Mouse (Mus musculus): ENCODE data around the gene Sptlc3. TPM values are rescaled to one million over a fixed set of nuclear protein-coding genes. Genes with fewer than 3 reads are reported as not detected.

The Sptlc3 gene
- polyA plus RNA-seq, 1 experiment: not detected

- H3K79me2 ChIP-seq (ENCODE audit: control insufficient read depth, insufficient read depth): no peaks in the 10 kb centered on the region
- no peaks in the 10 kb centered on the region for H3K36me3 ChIP-seq (ENCODE audit: control insufficient read depth, insufficient read depth)
- H3K27me3 ChIP-seq (ENCODE audit: control insufficient read depth, insufficient read depth, insufficient read length): no peaks in the 10 kb centered on the region
- H3K79me3 ChIP-seq (ENCODE audit: low read depth): no peaks in the 10 kb centered on the region
- H3K4me3 ChIP-seq (ENCODE audit: insufficient read depth, poor library complexity, severe bottlenecking): no peak overlapping the region
- no peak overlapping the region for H3ac ChIP-seq (ENCODE audit: control insufficient read depth, insufficient read length, low read depth)
- TF ChIP-seq FOSL1 (IDR thresholded peaks at IDR 0.05; ENCODE audit: insufficient read depth, low read length, poor library complexity, severe bottlenecking): no peak
- no peak for TF ChIP-seq CTCF (IDR thresholded peaks at IDR 0.05; ENCODE audit: control insufficient read depth, insufficient read depth, insufficient read length)
- TF ChIP-seq MAX (IDR thresholded peaks at IDR 0.05): no peak
- no peak for TF ChIP-seq MYOD1 (IDR thresholded peaks at IDR 0.05; ENCODE audit: control insufficient read depth, insufficient read length, low read depth)
- TF ChIP-seq USF1 (IDR thresholded peaks at IDR 0.05; ENCODE audit: low read depth): no peak
- TF ChIP-seq CEBPB (IDR thresholded peaks at IDR 0.05; ENCODE audit: low read depth): no peak
- no peak for TF ChIP-seq MYOG (IDR thresholded peaks at IDR 0.05; ENCODE audit: control insufficient read depth, extremely low read depth, insufficient read length)
These were observed 118.8 kb downstream of the Sptlc3 start for GRCm38 (mm10) chr2:139612410-139613107.

DNA sequence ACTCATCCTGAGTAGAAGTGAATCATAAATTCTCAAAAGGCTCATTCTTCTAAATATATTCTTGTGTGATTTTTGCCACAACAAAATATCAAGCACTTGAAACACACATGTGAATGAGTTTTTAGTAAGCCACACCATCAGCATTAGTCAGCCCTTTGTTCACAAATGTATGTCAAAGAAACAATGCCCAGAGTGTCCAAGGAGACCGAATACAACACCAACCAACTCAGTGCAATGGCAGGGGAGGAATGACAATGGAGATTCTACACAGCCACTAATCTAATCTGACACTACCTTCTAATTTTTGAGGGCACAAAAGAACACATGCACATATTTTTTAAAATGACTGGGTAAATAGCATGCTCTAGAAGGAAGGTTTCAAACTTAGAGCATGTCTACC, 132.8 kb downstream of the Sptlc3 start:
- no peaks in the 10 kb centered on the region for H3K79me3 ChIP-seq (ENCODE audit: low read depth)
- H3K27me3 ChIP-seq (ENCODE audit: control insufficient read depth, insufficient read depth, insufficient read length): no peaks in the 10 kb centered on the region
- no peak overlapping the region for H3K4me3 ChIP-seq (ENCODE audit: insufficient read depth, poor library complexity, severe bottlenecking)
- H3K36me3 ChIP-seq (ENCODE audit: control insufficient read depth, insufficient read depth): no peaks in the 10 kb centered on the region
- H3K79me2 ChIP-seq (ENCODE audit: control insufficient read depth, insufficient read depth): no peaks in the 10 kb centered on the region
- H3ac ChIP-seq (ENCODE audit: control insufficient read depth, insufficient read length, low read depth): no peak overlapping the region
- TF ChIP-seq MYOG (IDR thresholded peaks at IDR 0.05; ENCODE audit: control insufficient read depth, extremely low read depth, insufficient read length): no peak
- no peak for TF ChIP-seq CTCF (IDR thresholded peaks at IDR 0.05; ENCODE audit: control insufficient read depth, insufficient read depth, insufficient read length)
- TF ChIP-seq MYOD1 (IDR thresholded peaks at IDR 0.05; ENCODE audit: control insufficient read depth, insufficient read length, low read depth): no peak
- no peak for TF ChIP-seq USF1 (IDR thresholded peaks at IDR 0.05; ENCODE audit: low read depth)
- TF ChIP-seq CEBPB (IDR thresholded peaks at IDR 0.05; ENCODE audit: low read depth): no peak

GRCm38 (mm10) chr2:139628731-139629130, 135.0 kb downstream of the Sptlc3 start:
- no peak for TF ChIP-seq FOSL1 (IDR thresholded peaks at IDR 0.05; ENCODE audit: insufficient read depth, low read length, poor library complexity, severe bottlenecking)
- TF ChIP-seq CTCF (IDR thresholded peaks at IDR 0.05; ENCODE audit: control insufficient read depth, insufficient read depth, insufficient read length): no peak
- no peak for TF ChIP-seq MAX (IDR thresholded peaks at IDR 0.05)
- no peaks in the 10 kb centered on the region for H3K79me2 ChIP-seq (ENCODE audit: control insufficient read depth, insufficient read depth)
- H3K4me3 ChIP-seq (ENCODE audit: insufficient read depth, poor library complexity, severe bottlenecking): no peak overlapping the region
- H3K27me3 ChIP-seq (ENCODE audit: control insufficient read depth, insufficient read depth, insufficient read length): no peaks in the 10 kb centered on the region
- H3K79me3 ChIP-seq (ENCODE audit: low read depth): no peaks in the 10 kb centered on the region
- H3K36me3 ChIP-seq (ENCODE audit: control insufficient read depth, insufficient read depth): no peaks in the 10 kb centered on the region
- no peak overlapping the region for H3ac ChIP-seq (ENCODE audit: control insufficient read depth, insufficient read length, low read depth)

DNA sequence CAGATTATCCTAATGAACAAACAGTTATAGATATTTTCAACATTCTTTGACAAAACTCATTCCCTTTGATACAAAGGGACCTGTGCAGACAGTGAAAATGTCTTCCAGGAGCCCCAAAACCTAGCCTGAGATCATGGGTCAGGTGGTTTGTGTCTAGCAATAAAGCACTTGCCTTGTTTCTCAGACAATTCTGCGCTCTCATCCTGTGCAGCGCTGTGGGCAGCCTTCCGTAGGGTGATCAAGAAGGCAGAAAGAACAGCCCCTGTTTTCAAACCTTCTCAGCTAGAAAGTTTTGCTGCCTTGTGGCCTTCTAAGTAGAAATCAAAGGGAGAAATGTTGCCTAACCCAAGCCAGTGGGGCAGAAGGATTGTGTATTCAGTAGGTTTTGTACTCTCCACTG, 135.9 kb downstream of the Sptlc3 start:
- Histone ChIP-seq H3K27me3 (ENCODE audit: control insufficient read depth, insufficient read depth, insufficient read length) (no peaks in the 10 kb centered on the region), H3K79me3 (ENCODE audit: low read depth) (no peaks in the 10 kb centered on the region), H3K36me3 (ENCODE audit: control insufficient read depth, insufficient read depth) (no peaks in the 10 kb centered on the region), H3K79me2 (ENCODE audit: control insufficient read depth, insufficient read depth) (no peaks in the 10 kb centered on the region), H3K4me3 (ENCODE audit: insufficient read depth, poor library complexity, severe bottlenecking) (no peak overlapping the region), H3ac (ENCODE audit: control insufficient read depth, insufficient read length, low read depth) (no peak overlapping the region)
- TF ChIP-seq CTCF (IDR thresholded peaks at IDR 0.05; ENCODE audit: control insufficient read depth, insufficient read depth, insufficient read length) (no peak), FOSL1 (IDR thresholded peaks at IDR 0.05; ENCODE audit: insufficient read depth, low read length, poor library complexity, severe bottlenecking) (no peak), USF1 (IDR thresholded peaks at IDR 0.05; ENCODE audit: low read depth) (no peak), MYOD1 (IDR thresholded peaks at IDR 0.05; ENCODE audit: control insufficient read depth, insufficient read length, low read depth) (no peak), CEBPB (IDR thresholded peaks at IDR 0.05; ENCODE audit: low read depth) (no peak), MAX (IDR thresholded peaks at IDR 0.05) (no peak), MYOG (IDR thresholded peaks at IDR 0.05; ENCODE audit: control insufficient read depth, extremely low read depth, insufficient read length) (no peak)

GRCm38 (mm10) chr2:139634506-139634905, 140.8 kb downstream of the Sptlc3 start:
- H3K4me3 ChIP-seq (ENCODE audit: insufficient read depth, poor library complexity, severe bottlenecking): no peak overlapping the region
- TF ChIP-seq CTCF (IDR thresholded peaks at IDR 0.05; ENCODE audit: control insufficient read depth, insufficient read depth, insufficient read length): no peak
- TF ChIP-seq FOSL1 (IDR thresholded peaks at IDR 0.05; ENCODE audit: insufficient read depth, low read length, poor library complexity, severe bottlenecking): no peak
- TF ChIP-seq CEBPB (IDR thresholded peaks at IDR 0.05; ENCODE audit: low read depth): no peak
- no peak for TF ChIP-seq MYOD1 (IDR thresholded peaks at IDR 0.05; ENCODE audit: control insufficient read depth, insufficient read length, low read depth)
- TF ChIP-seq MAX (IDR thresholded peaks at IDR 0.05): no peak
- no peak for TF ChIP-seq USF1 (IDR thresholded peaks at IDR 0.05; ENCODE audit: low read depth)
- TF ChIP-seq MYOG (IDR thresholded peaks at IDR 0.05; ENCODE audit: control insufficient read depth, extremely low read depth, insufficient read length): no peak
- no peak overlapping the region for H3ac ChIP-seq (ENCODE audit: control insufficient read depth, insufficient read length, low read depth)
- H3K79me3 ChIP-seq (ENCODE audit: low read depth): no peaks in the 10 kb centered on the region
- H3K27me3 ChIP-seq (ENCODE audit: control insufficient read depth, insufficient read depth, insufficient read length): no peaks in the 10 kb centered on the region
- H3K79me2 ChIP-seq (ENCODE audit: control insufficient read depth, insufficient read depth): no peaks in the 10 kb centered on the region
- no peaks in the 10 kb centered on the region for H3K36me3 ChIP-seq (ENCODE audit: control insufficient read depth, insufficient read depth)

- H3K79me2 ChIP-seq (ENCODE audit: control insufficient read depth, insufficient read depth): no peaks in the 10 kb centered on the region
- no peaks in the 10 kb centered on the region for H3K27me3 ChIP-seq (ENCODE audit: control insufficient read depth, insufficient read depth, insufficient read length)
- H3K4me3 ChIP-seq (ENCODE audit: insufficient read depth, poor library complexity, severe bottlenecking): no peak overlapping the region
- no peak overlapping the region for H3ac ChIP-seq (ENCODE audit: control insufficient read depth, insufficient read length, low read depth)
- no peak for TF ChIP-seq FOSL1 (IDR thresholded peaks at IDR 0.05; ENCODE audit: insufficient read depth, low read length, poor library complexity, severe bottlenecking)
- no peak for TF ChIP-seq CEBPB (IDR thresholded peaks at IDR 0.05; ENCODE audit: low read depth)
- no peak for TF ChIP-seq MAX (IDR thresholded peaks at IDR 0.05)
- H3K36me3 ChIP-seq (ENCODE audit: control insufficient read depth, insufficient read depth): no peaks in the 10 kb centered on the region
- no peaks in the 10 kb centered on the region for H3K79me3 ChIP-seq (ENCODE audit: low read depth)
These were observed 144.1 kb downstream of the Sptlc3 start for GRCm38 (mm10) chr2:139637861-139638260.
